Mouse (Mus musculus) embryonic fibroblast, embryonic 13.5 days (primary cell): ENCODE results near the gene Zbtb14.

ENCODE experiments used
- CTCF ChIP-seq: IDR thresholded peaks from 2 replicates; pipeline ENCODE4 v1.5.1; 2011; ENCODE audit warnings: mild to moderate bottlenecking, control low read depth, low read length, moderate library complexity, borderline replicate concordance; ENCODE audit not compliant: insufficient read depth
- POLR2A ChIP-seq: IDR thresholded peaks from 2 replicates; pipeline ENCODE4 v1.6.1; 2011; ENCODE audit warnings: low read depth, mild to moderate bottlenecking, control low read depth, low read length, moderate library complexity

- no peak for TF ChIP-seq CTCF
- TF ChIP-seq POLR2A: no peak; the same call in 1 of the 2 replicates
Measured at GRCm38 (mm10) chr17:69383941-69384665, 1.3 kb downstream of the Zbtb14 start.
